Comparison of ENCODE assay signal across 11 mouse cellular contexts in the genomic region with DNA sequence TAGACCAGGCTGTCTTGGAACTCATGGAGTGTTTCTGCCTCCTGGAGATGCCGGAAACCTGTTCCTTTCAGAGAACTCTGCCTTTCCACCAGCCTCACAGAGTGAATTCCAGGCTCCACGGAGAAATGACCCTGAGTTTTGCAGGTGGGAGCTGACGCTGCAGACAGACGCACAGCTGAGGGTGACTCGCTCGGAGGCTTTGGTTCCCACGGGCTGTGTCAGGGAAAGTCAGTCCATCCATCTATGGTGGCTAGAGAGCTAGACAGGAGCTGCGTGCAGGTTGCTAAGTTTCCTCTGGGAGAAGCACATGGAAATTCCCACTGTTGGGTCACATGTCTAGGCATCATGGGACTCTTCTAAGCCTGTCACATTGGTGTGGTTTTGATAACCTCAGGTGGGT. TPM values are rescaled to one million over a fixed set of nuclear protein-coding genes. Genes with fewer than 3 reads are reported as not detected.
DNase-seq lines count a peak whose midpoint lies in the region; ATAC-seq and TF ChIP-seq lines count a peak whose summit lies in the region.
"Had no signal": no experiment of that assay in that cellular context is flagged by ENCODE, and none has a peak within 500 bp of the region (broad histone marks: within the 10 kb centered on the region; RNA-seq: fewer than 3 reads in every experiment).

No protein-coding gene starts in this region.

- no peak overlapping the region for H3K4me3 ChIP-seq in kidney, embryonic 15.5 days (replicated peaks)
- H3K4me3 ChIP-seq in embryonic fibroblast, embryonic 13.5 days (ENCODE audit: insufficient read depth, low read length): no peak overlapping the region
- H3K4me3 ChIP-seq in olfactory bulb, adult 2 months (ENCODE audit: insufficient read depth, low read depth, low read length): no peak overlapping the region
- H3K4me3 ChIP-seq: forebrain, embryonic 15.5 days had no signal

- no peak for TF ChIP-seq CTCF in embryonic fibroblast, embryonic 13.5 days (IDR thresholded peaks at IDR 0.05; ENCODE audit: borderline replicate concordance, insufficient read depth, low read length)
- TF ChIP-seq CTCF in olfactory bulb, adult 2 months (IDR thresholded peaks at IDR 0.05; ENCODE audit: insufficient read depth, low read depth, low read length): no peak

- H3K36me3 ChIP-seq in kidney, embryonic 15.5 days: peaks cover 19% of the 10 kb centered on the region
- H3K36me3 ChIP-seq: forebrain, embryonic 15.5 days had no signal

- no peak overlapping the region for H3K4me2 ChIP-seq in kidney, embryonic 15.5 days
- H3K4me2 ChIP-seq: forebrain, embryonic 15.5 days had no signal

- peak overlapping the region; percentile 57; the same call in 1 of the 2 replicates for H3K27ac ChIP-seq in kidney, embryonic 15.5 days
- peak overlapping the region; percentile 78 for H3K27ac ChIP-seq in embryonic fibroblast, embryonic 13.5 days (ENCODE audit: insufficient read depth, low read length)
- 0 out of 2 replicates have a peak overlapping the region, but pooled peaks have one; percentile 41 for H3K27ac ChIP-seq in olfactory bulb, adult 2 months (ENCODE audit: insufficient read depth, low read depth, low read length)
- H3K27ac ChIP-seq: forebrain, embryonic 15.5 days had no signal

- no peaks in the 10 kb centered on the region for H3K27me3 ChIP-seq in kidney, embryonic 15.5 days
- H3K27me3 ChIP-seq: forebrain, embryonic 15.5 days had no signal

- no peak for ATAC-seq in kidney, embryonic 15.5 days (replicated peaks; ENCODE audit: low FRiP score)
- ATAC-seq: forebrain, embryonic 15.5 days; liver, postnatal 0 days had no signal

- peaks cover 77% of the 10 kb centered on the region for H3K4me1 ChIP-seq in kidney, embryonic 15.5 days
- H3K4me1 ChIP-seq in embryonic fibroblast, embryonic 13.5 days (ENCODE audit: control insufficient read depth, insufficient read depth, low read length): peaks cover 55% of the 10 kb centered on the region
- H3K4me1 ChIP-seq in olfactory bulb, adult 2 months (ENCODE audit: control insufficient read depth, insufficient read depth, low read length): peaks cover 35% of the 10 kb centered on the region

- TF ChIP-seq POLR2A in embryonic fibroblast, embryonic 13.5 days (IDR thresholded peaks at IDR 0.05; ENCODE audit: low read depth, low read length): no peak
- TF ChIP-seq POLR2A in olfactory bulb, adult 2 months (IDR thresholded peaks at IDR 0.05; ENCODE audit: insufficient read depth, low read depth, low read length): no peak

- no peak overlapping the region for H3K9ac ChIP-seq in kidney, embryonic 15.5 days
- H3K9ac ChIP-seq: forebrain, embryonic 15.5 days; liver, postnatal 0 days had no signal

- H3K9me3 ChIP-seq in kidney, embryonic 15.5 days (replicated peaks): no peaks in the 10 kb centered on the region
- H3K9me3 ChIP-seq: forebrain, embryonic 15.5 days had no signal

- DNase-seq in adrenal gland, adult 2 months: peak; percentile 36
- no peak for DNase-seq in adrenal gland, postnatal 14 days
- DNase-seq in kidney, postnatal 25 days: no peak
- no peak for DNase-seq in urinary bladder, postnatal 14 days (ENCODE audit: low spot score)
- DNase-seq in left cerebral cortex, adult 9 months (ENCODE audit: low spot score in 2 of 2): no peak
- DNase-seq: gastrocnemius, postnatal 14 days; liver, postnatal 0 days had no signal

- 78% methylated on average over 8 of the region's 8 CpGs for WGBS in kidney, embryonic 15.5 days
- 78% methylated on average over 8 of the region's 8 CpGs for WGBS in olfactory bulb, adult 2 months

RNA-seq across cellular contexts. Expression of a gene that starts 38.5 kb away (rescaled TPM):
- 100 to 1,000 TPM; 312 to 392 TPM for total RNA-seq in adrenal gland, adult 2 months (2021)
- 140 and 199 TPM in 2 replicates for polyA plus RNA-seq in adrenal gland, adult 2 months (2012; rRNA removed)
- 316 and 319 TPM in 2 replicates for total RNA-seq in adrenal gland, postnatal 14 days (2021)
- polyA plus RNA-seq in kidney, embryonic 15.5 days (2015; fragmentation: Nextera tagmentation; extraction: Ambion mirVana): 392 and 395 TPM in 2 replicates
- polyA plus RNA-seq in embryonic fibroblast, embryonic 13.5 days (2011; ENCODE audit: insufficient read length, low read depth, missing spikeins): 355 and 440 TPM in 2 replicates
- polyA plus RNA-seq in olfactory bulb, adult 2 months (2012; ENCODE audit: insufficient read depth, insufficient read length, low replicate concordance, missing spikeins): 218 and 336 TPM in 2 replicates
